Mouse (Mus musculus): ENCODE results near the gene Gm10197.

Gene Gm10197

DNA sequence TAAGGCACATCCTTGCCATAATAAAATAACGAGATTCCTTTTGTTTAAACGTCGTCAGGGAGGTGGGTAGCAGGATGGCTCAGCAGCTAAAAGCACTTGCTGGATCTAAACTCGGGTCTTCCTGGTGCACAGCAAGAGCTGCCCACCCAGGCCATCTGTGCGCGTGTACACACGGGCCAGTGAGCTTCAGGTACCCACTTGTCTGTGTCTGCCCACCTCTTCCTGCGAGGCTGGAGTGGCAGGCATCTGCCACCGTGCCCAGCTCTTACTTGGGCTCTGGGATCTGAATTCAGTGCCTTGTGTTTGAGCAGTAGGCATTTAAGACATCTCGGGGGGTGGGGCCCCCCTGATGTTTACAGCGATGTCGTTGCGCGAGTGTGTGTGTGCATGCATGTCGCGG, 16.5 kb downstream of the Gm10197 start:
- DNase-seq, result no peak

GRCm38 (mm10) chr19:53354271-53355000, 17.1 kb downstream of the Gm10197 start:
- no peak for DNase-seq

GRCm38 (mm10) chr19:53353864-53354263, 17.7 kb downstream of the Gm10197 start:
- DNase-seq, result no peak

DNA sequence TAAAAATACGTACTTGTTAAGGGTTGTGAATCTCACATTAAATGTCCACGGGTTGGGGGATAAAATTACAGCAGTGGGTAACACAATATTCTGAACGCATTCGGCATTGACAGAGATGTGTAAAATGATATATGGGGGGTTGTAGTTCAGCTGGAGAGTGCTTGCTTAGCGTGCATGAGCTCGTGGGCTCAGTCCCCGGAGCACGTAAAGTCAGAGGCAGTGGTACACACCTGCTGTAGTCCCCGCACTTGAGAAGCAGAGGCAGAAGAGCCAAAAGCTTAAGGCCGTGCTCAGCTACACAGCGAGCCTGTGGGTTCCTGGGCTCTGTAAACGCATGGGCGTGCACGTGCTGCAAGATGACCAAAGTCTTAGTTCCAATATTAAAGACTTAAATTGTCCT, 25.8 kb downstream of the Gm10197 start:
- no peak for DNase-seq

GRCm38 (mm10) chr19:53344062-53344461, 27.5 kb downstream of the Gm10197 start:
- no peak for DNase-seq

- DNase-seq, result no peak
Observed at GRCm38 (mm10) chr19:53343174-53343881, 28.2 kb downstream of the Gm10197 start.

DNA sequence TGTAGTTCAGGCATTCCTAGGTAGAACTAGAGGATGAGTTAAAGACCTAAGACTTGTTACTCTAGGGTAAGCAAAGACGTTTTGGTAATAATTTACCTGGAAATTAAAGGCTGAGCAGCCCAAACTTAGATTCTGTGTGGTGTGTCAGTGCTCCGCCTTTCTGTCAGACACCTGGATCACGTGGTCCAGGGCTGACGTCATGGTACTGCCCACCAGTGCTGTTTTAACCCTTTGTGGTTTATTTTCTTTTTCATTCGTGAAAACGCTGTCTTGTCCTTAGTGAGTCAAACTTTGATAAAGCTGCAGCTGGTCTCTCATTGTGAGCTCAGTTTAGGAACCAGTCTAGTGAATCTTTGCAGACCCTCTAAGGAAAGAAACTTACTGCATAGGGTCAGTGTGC, 31.1 kb downstream of the Gm10197 start:
- no peak for DNase-seq

- DNase-seq, result no peak
Observed at GRCm38 (mm10) chr19:53335241-53335640, 36.3 kb downstream of the Gm10197 start.

- DNase-seq, result no peak
Observed at GRCm38 (mm10) chr19:53333730-53334129, 37.8 kb downstream of the Gm10197 start.

DNA sequence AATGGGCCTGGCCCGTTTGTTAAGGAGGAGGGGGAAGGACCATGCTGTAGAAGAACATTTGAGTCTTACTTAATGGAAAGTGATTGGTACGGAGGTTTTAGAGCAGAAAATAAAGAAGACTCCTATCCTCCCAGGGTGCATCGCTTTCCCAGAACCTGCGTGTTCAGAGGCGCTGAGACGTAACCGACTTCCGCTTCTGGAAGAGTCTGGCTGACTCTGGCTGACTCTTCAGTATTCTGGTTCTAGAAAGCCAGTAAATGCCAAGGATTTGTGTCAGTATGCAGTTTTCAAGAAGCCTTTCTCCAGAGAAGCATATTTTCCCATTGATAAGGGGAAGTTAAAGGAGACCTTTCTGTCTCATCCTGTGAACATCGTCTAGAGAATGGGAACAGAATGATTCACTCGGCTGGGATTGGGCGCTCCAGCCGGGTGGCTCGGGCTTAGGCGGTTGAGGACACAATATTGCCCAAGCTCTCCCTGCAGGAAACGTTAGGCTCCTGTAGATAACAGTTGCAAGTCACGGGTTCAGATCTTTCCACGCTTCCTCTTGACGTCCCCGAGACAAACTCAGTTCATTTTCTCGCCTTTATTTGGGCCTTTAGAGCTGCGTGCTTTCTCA, 39.6 kb downstream of the Gm10197 start:
- DNase-seq, result no peak

DNA sequence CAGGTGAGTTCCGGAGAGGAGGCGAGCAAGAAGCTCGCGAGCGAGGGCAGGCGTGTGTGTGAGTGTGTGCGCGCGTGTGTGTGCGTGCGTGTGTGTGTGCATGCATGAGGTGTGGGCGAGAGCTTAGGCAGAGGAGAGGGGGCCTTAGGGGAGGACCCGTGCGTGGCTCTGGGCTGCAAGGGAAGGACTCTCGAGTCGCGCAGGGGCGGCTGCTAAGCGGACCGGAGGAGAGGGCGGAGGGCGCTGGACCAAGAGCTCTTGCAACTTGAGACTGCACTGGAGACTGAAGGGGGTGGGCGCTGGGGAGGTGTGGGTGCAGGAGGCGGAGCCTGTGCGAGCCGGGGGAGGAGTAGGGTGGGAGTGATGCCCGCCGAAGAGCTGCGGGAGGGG, 41.6 kb downstream of the Gm10197 start:
- DNase-seq, result peak; percentile 57

DNA sequence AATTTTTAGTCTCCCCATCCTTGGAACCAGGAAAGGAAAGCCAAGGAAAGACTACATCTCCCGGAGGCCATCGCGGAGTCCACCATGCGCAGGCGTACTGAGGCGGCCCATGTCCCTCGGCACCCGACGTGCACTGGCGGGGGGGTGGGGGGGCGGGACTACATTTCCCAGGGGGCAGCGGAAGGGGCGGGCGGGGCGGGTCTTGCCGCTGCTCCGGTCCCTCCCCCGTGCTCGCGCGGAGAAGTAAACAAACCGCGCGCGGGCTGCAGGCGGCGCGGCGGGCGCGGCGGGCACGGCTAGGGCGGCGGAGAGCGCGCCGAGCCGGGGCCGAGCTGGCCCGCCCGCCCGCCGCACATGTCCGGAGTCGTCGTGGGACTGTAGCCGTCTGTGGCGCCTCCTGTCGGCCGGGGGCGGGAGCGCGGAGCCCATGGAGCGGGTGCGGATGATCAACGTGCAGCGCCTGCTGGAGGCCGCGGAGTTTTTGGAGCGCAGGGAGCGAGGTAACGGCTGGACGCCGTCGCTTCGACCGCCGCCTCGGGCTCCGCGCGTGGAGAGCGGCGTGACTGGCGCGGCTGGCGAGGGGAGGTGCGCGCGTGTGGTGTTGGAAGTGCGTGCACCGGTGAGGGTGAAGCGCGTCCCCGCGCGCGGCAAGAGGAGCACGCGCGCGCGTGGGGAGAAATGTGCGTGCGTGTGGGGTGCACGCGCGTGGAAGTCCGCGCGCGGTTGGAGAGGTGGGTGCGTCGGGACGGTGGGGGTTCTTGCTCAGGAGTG, 42.2 kb downstream of the Gm10197 start:
- DNase-seq, result peak; percentile 81 to 88

DNA sequence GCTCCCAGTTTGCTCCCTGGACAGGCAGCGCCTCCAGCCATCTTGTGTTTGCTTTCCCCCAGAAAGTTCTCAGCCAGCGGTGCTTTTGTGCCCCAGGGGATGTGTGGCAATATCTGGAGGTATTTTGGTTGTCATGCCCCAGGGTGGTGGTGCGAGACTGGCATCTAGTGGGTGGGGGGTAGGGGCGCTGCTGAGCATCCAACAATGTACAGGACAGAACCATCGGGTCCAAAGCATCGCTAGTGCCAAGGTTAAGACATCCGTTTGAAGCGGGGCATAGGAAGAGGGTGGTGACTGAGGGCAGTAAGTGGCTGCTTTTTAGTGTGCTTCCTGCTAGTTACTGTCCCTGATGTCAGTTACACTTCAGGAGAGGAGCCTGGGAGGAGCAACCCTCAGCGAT, 43.5 kb downstream of the Gm10197 start:
- DNase-seq, result peak in 1 of 2 experiments; percentile 22

DNA sequence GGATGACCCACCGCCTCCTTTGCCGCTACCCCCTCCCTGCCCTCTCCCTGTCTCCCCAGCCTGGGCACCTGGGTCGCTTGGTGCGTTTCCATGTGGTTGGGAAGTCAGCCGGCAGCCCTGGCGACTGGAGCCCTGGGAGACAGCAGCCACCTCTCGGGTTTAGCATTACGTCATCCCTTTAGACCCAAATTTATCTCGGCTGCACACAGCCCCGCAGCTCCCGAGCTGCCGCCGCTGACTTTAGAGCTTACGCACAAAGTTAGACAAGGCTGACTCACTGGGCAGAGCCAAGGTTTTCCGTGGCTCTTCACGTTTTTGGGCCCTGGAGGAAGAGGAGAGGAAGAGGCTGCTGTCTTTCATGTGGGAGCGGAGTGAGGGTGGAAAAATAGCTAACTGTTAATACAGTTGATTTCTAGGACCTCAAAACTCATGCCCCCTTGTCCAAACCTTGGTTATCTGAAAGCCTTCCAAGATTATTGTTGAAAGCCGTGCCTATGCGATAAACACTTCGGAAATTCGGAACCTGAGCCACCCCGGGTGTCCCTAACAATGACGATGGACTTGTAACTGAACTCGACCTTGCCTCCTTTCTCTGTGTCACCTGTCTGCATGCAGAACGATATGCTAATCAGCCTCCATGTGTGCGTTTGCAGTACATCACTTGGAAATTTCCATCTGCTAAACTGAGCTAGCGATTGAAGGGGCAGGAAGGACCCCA, 45.8 kb downstream of the Gm10197 start:
- DNase-seq, result no peak

DNA sequence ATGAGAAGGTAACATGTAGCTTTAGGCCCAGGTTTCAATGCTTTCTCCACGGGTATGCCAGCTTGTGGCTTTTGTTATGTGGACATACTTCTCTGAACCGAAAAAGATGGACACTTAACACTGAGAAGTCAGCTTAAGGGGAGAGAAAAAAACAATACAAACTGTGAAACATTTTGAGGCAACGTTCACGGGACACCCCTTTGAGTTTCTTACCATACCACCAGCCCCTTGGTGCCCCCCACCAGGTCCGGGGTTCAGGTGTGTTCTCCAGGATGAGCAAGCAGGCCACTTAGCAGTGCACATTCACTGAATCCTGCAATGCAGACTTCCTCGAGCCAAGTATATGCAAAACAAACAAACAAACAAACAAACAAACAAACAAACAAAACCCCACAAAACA, 46.7 kb downstream of the Gm10197 start:
- DNase-seq, result no peak

DNA sequence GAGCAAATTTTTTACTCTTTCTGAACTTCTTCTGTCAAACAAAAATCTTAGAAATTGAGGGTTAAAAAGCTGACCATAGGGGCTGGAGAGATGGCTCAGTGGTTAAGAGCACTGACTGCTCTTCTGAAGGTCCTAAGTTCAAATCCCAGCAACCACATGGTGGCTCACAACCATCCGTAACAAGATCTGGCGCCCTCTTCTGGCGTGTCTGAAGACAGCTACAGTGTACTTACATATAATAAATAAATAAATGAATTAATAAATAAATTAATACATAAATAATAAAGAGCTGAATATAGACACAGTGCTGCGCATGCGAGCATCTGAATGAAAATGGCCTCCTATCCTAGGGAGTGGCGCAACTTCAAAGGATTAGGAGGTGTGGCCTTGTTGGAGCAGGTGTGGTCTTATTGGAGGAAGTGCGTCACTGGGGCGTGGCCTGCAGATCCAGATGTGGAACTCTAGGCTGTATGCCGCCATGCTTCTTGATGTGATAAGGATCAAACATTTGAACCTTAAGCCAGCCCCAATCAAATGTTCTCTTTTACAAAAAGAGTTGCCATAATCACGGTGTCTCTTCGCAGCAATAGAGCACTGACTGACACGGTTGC, 49.0 kb downstream of the Gm10197 start:
- no peak for DNase-seq
